Mouse (Mus musculus): ENCODE data around the gene Ldlr. TPM values are rescaled to one million over a fixed set of nuclear protein-coding genes. Genes with fewer than 3 reads are reported as not detected.
A peak's percentile ranks its signal among the peaks of the same experiment; 100 is the strongest.
"Not testable (repeated sequence)": the region's sequence is repeated elsewhere in the genome, so short reads cannot be mapped to it uniquely, and the experiment has no call there.

The Ldlr gene
- total RNA-seq, 2 experiments from 2014 or later: 16.2 to 27.7 TPM

- no peak for DNase-seq (ENCODE audit: low spot score in 2 of 2)
These were observed 65.0 kb downstream of the Ldlr start for GRCm38 (mm10) chr9:21788234-21788633.

GRCm38 (mm10) chr9:21791861-21792260, 68.6 kb downstream of the Ldlr start:
- DNase-seq (ENCODE audit: low spot score in 2 of 2): no peak

GRCm38 (mm10) chr9:21792644-21793043, 69.4 kb downstream of the Ldlr start:
- DNase-seq (ENCODE audit: low spot score in 2 of 2): peak; percentile 45 to 53

- not testable (repeated sequence) for DNase-seq (ENCODE audit: low spot score in 2 of 2)
These were observed 70.2 kb downstream of the Ldlr start for GRCm38 (mm10) chr9:21793507-21793906.

- no peak for DNase-seq (ENCODE audit: low spot score in 2 of 2)
These were observed 71.1 kb downstream of the Ldlr start for GRCm38 (mm10) chr9:21794344-21794834.

- DNase-seq (ENCODE audit: low spot score in 2 of 2): no peak
These were observed 71.6 kb downstream of the Ldlr start for GRCm38 (mm10) chr9:21794925-21795324.

GRCm38 (mm10) chr9:21795579-21795978, 72.3 kb downstream of the Ldlr start:
- no peak for DNase-seq (ENCODE audit: low spot score in 2 of 2)

GRCm38 (mm10) chr9:21796259-21796658, 73.0 kb downstream of the Ldlr start:
- DNase-seq (ENCODE audit: low spot score in 2 of 2): no peak

- DNase-seq (ENCODE audit: low spot score in 2 of 2): no peak
These were observed 73.6 kb downstream of the Ldlr start for GRCm38 (mm10) chr9:21796919-21797318.

GRCm38 (mm10) chr9:21797921-21798344, 74.7 kb downstream of the Ldlr start:
- DNase-seq (ENCODE audit: low spot score in 2 of 2): no peak

- DNase-seq (ENCODE audit: low spot score in 2 of 2): peak; percentile 56 to 63
These were observed 75.2 kb downstream of the Ldlr start, which contains the start of gene Kank2 for GRCm38 (mm10) chr9:21798345-21799009. Gene Kank2 (minus strand): TSS chr9:21798744.

GRCm38 (mm10) chr9:21799010-21799350, 75.7 kb downstream of the Ldlr start:
- no peak for DNase-seq (ENCODE audit: low spot score in 2 of 2)

Other genes starting within 250 kb of the Ldlr start
- gene Tmed1, start 213.2 kb upstream of the Ldlr start, total RNA-seq (2021): 10 to 100 TPM; 12.9 to 13.7 TPM
- gene AB124611, start 197.3 kb upstream of the Ldlr start, total RNA-seq (2021): under 1 TPM; 0.28 to 0.37 TPM
- 10 to 100 TPM; 73.8 to 74.8 TPM for gene Carm1, start 176.6 kb upstream of the Ldlr start, total RNA-seq (2021)
- gene Timm29, start 130.8 kb upstream of the Ldlr start, total RNA-seq (2021): 10 to 100 TPM; 51.8 to 55.1 TPM
- gene Yipf2, start 130.7 kb upstream of the Ldlr start, total RNA-seq (2021): 10 to 100 TPM; 22.5 to 23.4 TPM
- gene Smarca4, start 107.3 kb upstream of the Ldlr start, total RNA-seq (2021): 100 to 1,000 TPM; 108 to 114 TPM
- 1 to 10 TPM; 3.1 to 5.0 TPM for gene Spc24, start 36.8 kb downstream of the Ldlr start, total RNA-seq (2021)
- gene Kank2, start 75.3 kb downstream of the Ldlr start, total RNA-seq (2021): 1 to 10 TPM; 8.4 to 9.1 TPM
- not detected for gene Angptl8, start 112.0 kb downstream of the Ldlr start, total RNA-seq (2021)
- 10 to 100 TPM; 12.7 to 18.2 TPM for gene Dock6, start 129.2 kb downstream of the Ldlr start, total RNA-seq (2021)
- gene Rab3d, start 194.7 kb downstream of the Ldlr start, total RNA-seq (2021): 10 to 100 TPM; 13.8 to 14.0 TPM
- 10 to 100 TPM; 18.3 to 18.8 TPM for gene Ccdc159, start 204.0 kb downstream of the Ldlr start, total RNA-seq (2021)
- 10 to 100 TPM; 33.5 to 39.8 TPM for gene Tmem205, start 204.1 kb downstream of the Ldlr start, total RNA-seq (2021)
- gene Plppr2, start 213.6 kb downstream of the Ldlr start, total RNA-seq (2021): 100 to 1,000 TPM; 171 to 178 TPM
- gene Swsap1, start 232.3 kb downstream of the Ldlr start, total RNA-seq (2021): 10 to 100 TPM; 13.1 to 14.1 TPM
- gene Epor, start 240.0 kb downstream of the Ldlr start, total RNA-seq (2021): 10 to 100 TPM; 10.7 to 12.9 TPM

Data from left cerebral cortex, adult 18-20 months (tissue).